Mouse (Mus musculus): ENCODE measurements at regions not wholly inside any gene's neighbourhood (a gene's known extent, or its start where the extent isn't known, plus 50 kb on each side); places are given as distances from the start of the nearest gene placed in this dataset.

DNA sequence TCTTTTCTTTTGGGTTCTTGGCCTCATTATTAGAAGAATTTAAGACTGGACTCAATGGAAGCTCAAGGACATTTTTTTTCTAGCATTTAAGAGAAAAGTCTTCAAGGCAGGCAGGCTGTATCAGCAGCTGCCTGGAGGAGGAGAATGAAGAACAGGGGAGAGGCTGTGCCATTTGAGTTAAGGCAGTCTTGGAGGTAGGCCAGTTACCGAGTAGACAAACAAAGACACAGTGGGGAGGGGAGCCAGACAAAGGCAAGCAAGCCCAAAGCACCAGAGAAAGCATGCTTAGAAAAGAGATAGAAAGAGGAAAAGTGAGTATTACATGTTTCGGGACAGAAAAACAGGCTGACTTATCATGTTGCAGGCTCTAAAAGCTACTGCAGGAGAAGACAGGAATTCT is 392.0 kb downstream of the Igsf11 start:
- no peak for DNase-seq (ENCODE audit: extremely low read depth, low read depth)

GRCm38 (mm10) chr16:39285028-39285744 is 392.7 kb downstream of the Igsf11 start:
- DNase-seq (ENCODE audit: extremely low read depth, low read depth): no peak

DNA sequence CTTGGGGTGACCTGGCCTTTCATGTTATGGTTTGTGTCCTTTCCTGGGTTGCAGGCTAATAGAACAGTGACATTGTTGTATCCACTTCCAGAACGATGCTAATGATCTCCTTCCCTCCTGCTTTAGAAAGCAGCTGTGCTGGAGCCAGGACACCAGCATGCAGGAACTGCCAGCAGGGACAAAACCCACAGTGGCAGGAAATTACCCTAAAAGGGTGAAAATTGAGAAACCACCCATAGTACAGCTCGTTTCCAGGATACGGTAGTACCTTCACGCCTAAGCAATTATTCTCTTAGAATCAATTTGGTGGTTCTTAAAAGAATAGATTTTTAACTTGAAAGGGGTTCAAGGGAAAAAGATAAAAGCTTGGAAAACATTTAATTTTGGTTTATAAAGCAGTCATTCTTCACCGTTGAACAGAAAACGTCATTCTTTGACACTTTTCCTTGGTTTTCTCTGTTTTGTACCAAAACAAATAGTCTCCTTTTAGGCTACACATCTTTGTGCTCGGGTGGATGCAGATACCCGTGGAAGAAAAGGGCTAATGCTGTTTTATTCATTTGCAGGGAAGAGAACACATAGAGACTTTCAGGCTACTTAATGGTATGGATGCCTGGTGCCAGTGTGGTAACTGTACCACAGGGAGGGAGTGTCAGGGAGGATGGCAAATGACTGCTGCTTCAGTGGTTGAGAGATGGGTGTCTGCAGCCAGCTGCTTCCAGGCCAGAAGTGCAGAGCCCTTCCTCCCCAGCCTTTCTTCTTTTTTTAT is 394.5 kb downstream of the Igsf11 start:
- no peak for DNase-seq (ENCODE audit: extremely low read depth, low read depth)

DNA sequence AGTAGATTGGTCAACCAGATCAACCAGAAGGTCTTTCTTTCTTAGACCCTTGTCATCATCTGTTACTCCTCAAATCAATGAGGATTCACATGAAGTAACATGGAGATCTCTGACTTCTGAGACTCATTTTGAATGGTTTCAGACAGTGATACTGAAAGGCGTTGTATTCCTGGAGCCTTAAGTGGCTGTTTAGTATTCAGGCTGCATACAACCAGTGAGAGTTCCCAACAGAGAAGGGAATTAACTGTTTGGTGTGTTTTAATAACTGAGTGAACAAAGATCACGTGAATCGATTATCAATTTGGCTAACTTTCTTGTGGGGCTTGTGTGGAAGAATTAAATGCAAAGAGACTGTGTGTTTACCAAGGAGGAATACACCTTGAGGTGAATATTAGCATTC is 406.4 kb downstream of the Igsf11 start:
- no peak for DNase-seq (ENCODE audit: extremely low read depth, low read depth)

GRCm38 (mm10) chr16:39302902-39303361 is 410.5 kb downstream of the Igsf11 start:
- no peak for DNase-seq (ENCODE audit: extremely low read depth, low read depth)

DNA sequence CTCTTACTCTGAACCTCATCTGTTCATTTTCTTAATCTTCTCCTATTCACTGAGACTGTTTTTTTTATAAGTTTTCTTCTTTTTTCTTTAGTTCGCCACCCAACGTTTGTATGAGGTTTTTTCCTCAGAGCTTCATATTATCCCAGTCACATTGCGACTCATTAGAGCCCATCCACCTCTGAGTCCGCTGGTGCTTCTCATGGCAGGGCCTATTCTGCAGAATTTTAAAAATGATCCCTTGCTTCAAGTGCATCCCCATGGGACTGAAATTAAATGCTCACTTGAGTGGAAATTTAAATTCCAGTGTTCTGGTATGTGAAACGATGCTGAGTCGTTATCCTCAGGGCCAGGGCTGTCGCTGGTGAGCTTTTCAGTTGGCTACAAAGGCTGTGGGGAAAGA is 410.9 kb downstream of the Igsf11 start:
- DNase-seq (ENCODE audit: extremely low read depth, low read depth): no peak

GRCm38 (mm10) chr16:39307951-39308350 is 415.5 kb downstream of the Igsf11 start:
- DNase-seq (ENCODE audit: extremely low read depth, low read depth): no peak

DNA sequence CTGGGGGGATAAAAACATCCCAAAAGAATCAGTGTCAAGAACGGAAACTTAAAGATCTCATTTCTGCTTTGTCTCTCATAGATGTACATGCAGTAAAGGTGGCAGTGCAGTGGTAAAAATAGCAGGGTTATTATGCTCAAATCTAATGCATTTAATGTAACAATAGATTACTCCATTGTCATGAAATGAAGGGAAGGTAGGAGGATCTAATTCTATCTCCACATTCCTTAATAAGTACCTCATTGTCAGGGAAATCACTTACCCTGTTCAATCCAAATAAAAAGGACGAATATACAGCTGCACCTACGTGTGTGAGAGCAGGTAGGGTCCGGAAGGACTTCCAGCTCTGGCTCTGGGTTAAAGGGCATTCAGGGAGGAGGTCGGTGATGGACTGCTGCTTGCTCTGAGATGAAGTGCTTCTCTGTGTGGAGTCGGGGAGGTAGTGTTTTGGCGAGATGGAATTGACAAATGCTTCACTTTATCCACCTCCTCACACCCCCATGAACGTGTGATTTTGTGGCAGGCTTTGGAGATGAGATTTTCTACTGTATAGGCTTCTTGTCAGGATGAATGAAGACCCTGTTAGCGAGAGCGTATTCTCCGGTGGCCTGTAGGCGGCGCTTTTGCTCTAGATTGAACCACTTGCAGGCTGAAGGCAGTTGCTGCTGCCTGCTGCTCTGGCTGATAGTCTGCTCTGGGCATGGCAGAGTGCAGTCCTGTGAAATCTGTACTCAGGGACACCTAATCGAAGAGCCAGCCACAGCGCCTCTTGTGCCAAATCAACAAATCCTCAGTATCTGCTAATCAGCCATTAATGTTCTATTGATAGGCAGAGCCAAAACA is 424.5 kb downstream of the Igsf11 start:
- peak; percentile 30 for DNase-seq (ENCODE audit: extremely low read depth, low read depth)

DNA sequence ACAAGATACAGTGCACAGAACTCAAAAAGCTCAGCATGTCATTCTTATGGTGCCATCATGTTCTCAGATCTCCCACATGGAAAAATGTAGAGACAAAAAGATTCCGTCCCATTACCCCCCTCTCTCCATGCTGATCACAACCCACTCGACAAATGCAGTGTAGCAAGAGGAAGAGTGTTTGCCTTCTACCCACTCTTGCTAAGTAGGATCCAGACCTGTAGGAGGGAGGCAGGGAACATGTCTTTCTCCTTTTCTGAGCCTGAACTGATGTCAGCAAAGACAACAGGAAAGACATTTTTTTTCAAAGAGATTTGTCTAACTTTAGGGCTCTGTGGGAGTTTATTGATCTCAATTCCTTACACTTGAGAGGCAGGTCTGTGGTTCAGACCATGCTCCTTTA is 433.2 kb downstream of the Igsf11 start:
- no peak for DNase-seq (ENCODE audit: extremely low read depth, low read depth)

GRCm38 (mm10) chr16:39363657-39364056 is 471.2 kb downstream of the Igsf11 start:
- DNase-seq (ENCODE audit: extremely low read depth, low read depth): no peak

DNA sequence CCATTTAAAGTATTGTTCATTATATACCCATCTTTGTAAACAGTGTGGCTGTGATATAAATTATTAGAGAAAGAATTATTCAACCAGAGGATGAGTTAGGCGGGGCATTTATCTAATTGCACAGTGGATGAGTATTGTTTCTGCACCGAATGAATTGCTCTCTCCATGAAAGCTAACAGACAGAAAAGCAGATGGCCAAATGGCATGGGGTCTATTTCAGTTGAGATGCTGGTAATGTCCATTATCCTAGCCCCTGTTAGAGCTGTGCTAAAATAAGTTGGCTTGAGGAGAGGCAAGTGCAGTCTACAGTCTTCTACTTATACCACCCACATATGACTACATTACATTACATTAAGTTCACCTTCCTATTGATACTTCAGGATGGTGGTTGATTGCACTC is 475.8 kb downstream of the Igsf11 start:
- DNase-seq (ENCODE audit: extremely low read depth, low read depth): no peak

- no peak for DNase-seq (ENCODE audit: extremely low read depth, low read depth)
Observed at GRCm38 (mm10) chr16:39374616-39375015, 482.1 kb downstream of the Igsf11 start.

GRCm38 (mm10) chr16:39379959-39380358 is 487.5 kb downstream of the Igsf11 start:
- no peak for DNase-seq (ENCODE audit: extremely low read depth, low read depth)

GRCm38 (mm10) chr16:39389943-39390342 is 497.5 kb downstream of the Igsf11 start:
- no peak for DNase-seq (ENCODE audit: extremely low read depth, low read depth)

- no peak for DNase-seq (ENCODE audit: extremely low read depth, low read depth)
Observed at GRCm38 (mm10) chr16:39390626-39391025, 498.2 kb downstream of the Igsf11 start.

- no peak for DNase-seq (ENCODE audit: extremely low read depth, low read depth)
Observed at GRCm38 (mm10) chr16:39402101-39402749, 509.8 kb downstream of the Igsf11 start.

DNA sequence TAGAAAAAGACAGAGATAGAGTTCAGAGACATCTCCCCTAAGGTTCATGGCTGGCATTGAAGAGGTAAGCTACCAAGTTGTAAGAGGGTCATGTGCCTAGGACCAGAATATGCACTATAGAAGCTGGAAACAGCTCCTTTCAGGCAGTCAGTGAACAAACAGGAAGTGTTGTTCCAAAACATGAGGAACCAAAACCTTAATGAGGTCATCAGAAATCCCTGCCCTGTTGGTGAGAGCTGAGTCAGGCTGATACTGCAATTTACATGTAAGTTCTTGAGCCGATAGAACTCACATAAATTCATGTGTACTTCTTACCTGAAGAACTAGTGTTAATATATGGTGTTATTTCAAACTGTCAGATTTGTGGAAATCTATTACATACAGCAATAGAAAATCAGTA is 539.1 kb downstream of the Igsf11 start:
- DNase-seq (ENCODE audit: extremely low read depth, low read depth): no peak

DNA sequence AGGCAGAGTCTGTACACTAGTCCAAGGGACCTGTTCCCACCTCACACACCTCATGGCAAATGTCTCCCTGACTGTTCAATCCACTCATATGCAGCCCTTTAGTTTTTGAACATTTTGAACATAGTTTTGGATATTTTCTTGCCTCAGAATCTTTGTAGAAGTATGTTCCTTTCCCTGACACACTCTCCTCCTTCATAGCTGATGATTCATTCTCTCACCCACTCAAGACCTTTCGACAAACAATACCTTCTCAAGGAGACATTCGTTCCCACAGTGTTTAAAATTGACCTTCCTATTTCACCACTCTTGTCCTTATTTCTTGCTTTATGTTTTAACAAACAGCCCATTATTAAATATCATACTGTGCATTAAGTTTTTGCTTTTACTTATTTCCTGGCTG is 538.4 kb upstream of the Lsamp start:
- DNase-seq (ENCODE audit: extremely low read depth, low read depth): no peak

DNA sequence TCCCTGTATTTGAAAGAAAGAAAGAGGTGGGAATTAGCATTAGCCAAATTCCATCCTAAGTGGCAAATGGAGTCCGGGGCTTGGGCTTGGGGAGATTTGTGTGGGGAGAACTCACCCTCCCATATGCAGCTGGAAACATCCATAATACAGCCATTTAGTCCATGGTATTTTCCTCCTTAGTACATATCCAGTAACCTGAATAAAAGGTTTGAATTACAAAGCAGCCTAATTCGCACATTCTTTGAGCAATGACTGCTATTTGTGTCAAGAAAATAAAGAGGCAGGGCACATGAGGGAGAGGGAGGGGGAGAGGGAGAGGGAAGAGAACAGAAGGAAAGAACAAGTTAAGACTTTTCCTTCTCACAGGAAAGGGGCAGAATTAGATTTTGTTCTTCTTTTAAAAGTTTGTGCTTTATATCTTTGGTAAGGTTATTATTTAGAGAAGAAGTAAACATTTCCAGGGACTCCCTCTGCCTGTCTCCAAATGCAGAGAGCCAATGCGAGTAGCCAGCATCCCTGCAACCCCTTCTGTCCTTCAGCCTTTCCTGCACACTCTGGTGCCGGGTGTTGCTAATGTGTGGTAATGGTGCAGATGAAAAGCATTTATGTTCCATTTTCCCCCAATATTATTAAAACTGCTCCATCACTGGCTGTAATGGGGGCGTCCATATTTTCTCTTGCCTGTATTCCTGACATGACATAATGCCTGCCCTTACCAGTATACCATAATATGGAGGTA is 530.6 kb upstream of the Lsamp start:
- no peak for DNase-seq (ENCODE audit: extremely low read depth, low read depth)

Data from MEL-GATA-1-ER (cell line).